10 mouse cellular contexts compared by ENCODE assay signal in the genomic region with DNA sequence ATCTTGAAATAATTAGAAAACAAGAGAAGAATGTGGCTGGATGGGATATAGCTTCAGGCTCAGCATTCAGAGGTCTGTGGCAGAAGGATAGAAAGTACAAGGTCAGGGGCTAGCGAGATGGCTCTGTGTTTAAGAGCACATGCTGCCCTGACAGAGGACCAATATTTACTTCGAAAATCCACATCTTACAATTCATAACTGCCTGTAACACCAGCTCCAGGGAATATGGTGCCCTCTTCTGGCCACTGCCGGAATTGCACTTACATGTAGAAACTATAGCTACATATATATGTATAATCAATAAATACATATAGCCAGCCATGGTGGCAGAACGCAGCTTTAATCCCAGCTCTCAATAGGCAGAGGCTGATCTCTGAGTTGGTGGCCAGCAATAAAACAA. TPM values are rescaled to one million over a fixed set of nuclear protein-coding genes. Genes with fewer than 3 reads are reported as not detected.
DNase-seq lines count a peak whose midpoint lies in the region; ATAC-seq lines count a peak whose summit lies in the region.
"Had no signal": no experiment of that assay in that cellular context is flagged by ENCODE, and none has a peak within 500 bp of the region (broad histone marks: within the 10 kb centered on the region; RNA-seq: fewer than 3 reads in every experiment).

No protein-coding gene starts in this region.

- no peak overlapping the region for H3K27ac ChIP-seq in heart, embryonic 13.5 days (replicated peaks)
- H3K27ac ChIP-seq in heart, embryonic 12.5 days (ENCODE audit: poor library complexity, severe bottlenecking) = no peak overlapping the region
- H3K27ac ChIP-seq: embryonic facial prominence, embryonic 13.5 days; liver, embryonic 15.5 days had no signal

- ATAC-seq in heart, embryonic 13.5 days (ENCODE audit: extremely low read depth, insufficient number of reproducible peaks, low FRiP score, low TSS enrichment) = no peak
- no peak for ATAC-seq in heart, embryonic 12.5 days (ENCODE audit: insufficient number of reproducible peaks, low FRiP score)

- no peak overlapping the region for H3K4me2 ChIP-seq in heart, embryonic 13.5 days
- H3K4me2 ChIP-seq in heart, embryonic 12.5 days = no peak overlapping the region
- H3K4me2 ChIP-seq: embryonic facial prominence, embryonic 13.5 days; liver, embryonic 15.5 days had no signal

- H3K27me3 ChIP-seq in heart, embryonic 13.5 days (replicated peaks) = no peaks in the 10 kb centered on the region
- H3K27me3 ChIP-seq in heart, embryonic 12.5 days (replicated peaks) = no peaks in the 10 kb centered on the region
- no peaks in the 10 kb centered on the region for H3K27me3 ChIP-seq in megakaryocyte, embryonic 14.5 days (replicated peaks)
- H3K27me3 ChIP-seq: embryonic facial prominence, embryonic 13.5 days; liver, embryonic 15.5 days had no signal

- H3K4me3 ChIP-seq in heart, embryonic 13.5 days = no peak overlapping the region
- H3K4me3 ChIP-seq in heart, embryonic 12.5 days = no peak overlapping the region
- H3K4me3 ChIP-seq in megakaryocyte, embryonic 14.5 days (replicated peaks) = peak overlapping the region; percentile 38
- H3K4me3 ChIP-seq: embryonic facial prominence, embryonic 13.5 days; liver, embryonic 15.5 days had no signal

- H3K9ac ChIP-seq in heart, embryonic 13.5 days = 0 out of 2 replicates have a peak overlapping the region, but pooled peaks have one; percentile 33
- H3K9ac ChIP-seq in heart, embryonic 12.5 days = no peak overlapping the region
- H3K9ac ChIP-seq: embryonic facial prominence, embryonic 13.5 days; liver, embryonic 15.5 days had no signal

- DNase-seq in 416B (ENCODE audit: low read depth) (peak; percentile 83), NIH3T3 (ENCODE audit: low read depth) (peak; percentile 90)
- DNase-seq in embryo, embryonic 10 days (ENCODE audit: low spot score) = peak; percentile 82
- peak; percentile 78 for DNase-seq in kidney, postnatal 10 days
- DNase-seq in spleen, postnatal 36 days (ENCODE audit: low spot score in 2 of 2) = peak; percentile 33 to 58

- H3K36me3 ChIP-seq in heart, embryonic 13.5 days = no peaks in the 10 kb centered on the region
- H3K36me3 ChIP-seq in heart, embryonic 12.5 days = no peaks in the 10 kb centered on the region
- no peaks in the 10 kb centered on the region for H3K36me3 ChIP-seq in megakaryocyte, embryonic 14.5 days (replicated peaks; ENCODE audit: low read length)
- H3K36me3 ChIP-seq: embryonic facial prominence, embryonic 13.5 days; liver, embryonic 15.5 days had no signal

- WGBS in heart, embryonic 13.5 days = 5% methylated on average over 4 of the region's 4 CpGs
- 12% methylated on average over 4 of the region's 4 CpGs for WGBS in heart, embryonic 12.5 days

- H3K9me3 ChIP-seq in heart, embryonic 13.5 days = no peaks in the 10 kb centered on the region
- no peaks in the 10 kb centered on the region for H3K9me3 ChIP-seq in heart, embryonic 12.5 days (replicated peaks)
- H3K9me3 ChIP-seq in megakaryocyte, embryonic 14.5 days = no peaks in the 10 kb centered on the region
- H3K9me3 ChIP-seq: embryonic facial prominence, embryonic 13.5 days; liver, embryonic 15.5 days had no signal

- peaks cover 5% of the 10 kb centered on the region for H3K4me1 ChIP-seq in heart, embryonic 13.5 days
- peaks cover 9% of the 10 kb centered on the region for H3K4me1 ChIP-seq in heart, embryonic 12.5 days (replicated peaks)
- H3K4me1 ChIP-seq in megakaryocyte, embryonic 14.5 days = peaks cover 61% of the 10 kb centered on the region

RNA-seq across cellular contexts. Expression of a gene that starts 5.8 kb away (rescaled TPM):
- 599 and 651 TPM in 2 replicates for polyA plus RNA-seq in heart, embryonic 13.5 days (2015; fragmentation: Nextera tagmentation; extraction: Ambion mirVana)
- polyA plus RNA-seq in heart, embryonic 12.5 days (2016; fragmentation: Nextera tagmentation; extraction: Ambion mirVana) = 629 and 630 TPM in 2 replicates
- polyA plus RNA-seq in megakaryocyte, embryonic 14.5 days (2012; ENCODE audit: insufficient read depth, low replicate concordance) = 495 and 2,789 TPM in 2 replicates

RNA-seq across cellular contexts. Expression of a gene that starts 6.1 kb away (rescaled TPM):
- polyA plus RNA-seq in heart, embryonic 13.5 days (2015; fragmentation: Nextera tagmentation; extraction: Ambion mirVana) = 60.1 and 62.3 TPM in 2 replicates
- polyA plus RNA-seq in heart, embryonic 12.5 days (2016; fragmentation: Nextera tagmentation; extraction: Ambion mirVana) = 73.4 and 76.7 TPM in 2 replicates
- 73.6 and 93.3 TPM in 2 replicates for polyA plus RNA-seq in megakaryocyte, embryonic 14.5 days (2012; ENCODE audit: insufficient read depth, low replicate concordance)

RNA-seq across cellular contexts. Expression of a gene that starts 27.8 kb away (rescaled TPM):
- 43.5 and 49.3 TPM in 2 replicates for polyA plus RNA-seq in heart, embryonic 13.5 days (2015; fragmentation: Nextera tagmentation; extraction: Ambion mirVana)
- 58.0 and 65.3 TPM in 2 replicates for polyA plus RNA-seq in heart, embryonic 12.5 days (2016; fragmentation: Nextera tagmentation; extraction: Ambion mirVana)
- polyA plus RNA-seq in megakaryocyte, embryonic 14.5 days (2012; ENCODE audit: insufficient read depth, low replicate concordance) = 13.5 and 26.9 TPM in 2 replicates

RNA-seq across cellular contexts. Expression of a gene that starts 32.8 kb away (rescaled TPM):
- polyA plus RNA-seq in heart, embryonic 13.5 days (2015; fragmentation: Nextera tagmentation; extraction: Ambion mirVana) = 114 and 131 TPM in 2 replicates
- 133 and 136 TPM in 2 replicates for polyA plus RNA-seq in heart, embryonic 12.5 days (2016; fragmentation: Nextera tagmentation; extraction: Ambion mirVana)
- 153 and 165 TPM in 2 replicates for polyA plus RNA-seq in megakaryocyte, embryonic 14.5 days (2012; ENCODE audit: insufficient read depth, low replicate concordance)

RNA-seq across cellular contexts. Expression of a gene that starts 35.4 kb away (rescaled TPM):
- polyA plus RNA-seq in heart, embryonic 13.5 days (2015; fragmentation: Nextera tagmentation; extraction: Ambion mirVana) = 11.9 and 13.6 TPM in 2 replicates
- 15.9 and 16.5 TPM in 2 replicates for polyA plus RNA-seq in heart, embryonic 12.5 days (2016; fragmentation: Nextera tagmentation; extraction: Ambion mirVana)
- polyA plus RNA-seq in megakaryocyte, embryonic 14.5 days (2012; ENCODE audit: insufficient read depth, low replicate concordance) = 159 and 225 TPM in 2 replicates
